Mouse (Mus musculus) kidney, adult 8-10 months (tissue): ENCODE data around the gene Prr36.
A peak's percentile ranks its signal among the peaks of the same experiment; 100 is the strongest.

Source experiments
- DNase-seq, 2 experiments: peaks; one replicate each; pipeline ENCODE4 v3.0.0; 2022

The Prr36 gene

DNA sequence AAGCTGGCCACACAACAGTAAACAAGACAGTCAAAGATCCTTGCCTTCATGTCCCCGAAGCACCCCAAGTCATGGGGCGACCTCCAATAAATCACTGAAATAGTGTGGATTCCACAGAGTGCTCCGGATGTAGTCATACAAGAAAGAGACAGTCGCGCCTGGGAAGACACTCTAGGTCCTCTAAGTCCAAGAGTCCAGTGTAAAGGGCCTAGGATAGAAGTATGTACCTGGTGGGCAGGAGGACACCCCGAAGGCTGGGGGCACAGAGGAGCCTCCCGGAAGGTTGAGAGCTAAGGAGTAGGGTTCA is 23.7 kb downstream of the Prr36 start:
- DNase-seq: no peak

DNA sequence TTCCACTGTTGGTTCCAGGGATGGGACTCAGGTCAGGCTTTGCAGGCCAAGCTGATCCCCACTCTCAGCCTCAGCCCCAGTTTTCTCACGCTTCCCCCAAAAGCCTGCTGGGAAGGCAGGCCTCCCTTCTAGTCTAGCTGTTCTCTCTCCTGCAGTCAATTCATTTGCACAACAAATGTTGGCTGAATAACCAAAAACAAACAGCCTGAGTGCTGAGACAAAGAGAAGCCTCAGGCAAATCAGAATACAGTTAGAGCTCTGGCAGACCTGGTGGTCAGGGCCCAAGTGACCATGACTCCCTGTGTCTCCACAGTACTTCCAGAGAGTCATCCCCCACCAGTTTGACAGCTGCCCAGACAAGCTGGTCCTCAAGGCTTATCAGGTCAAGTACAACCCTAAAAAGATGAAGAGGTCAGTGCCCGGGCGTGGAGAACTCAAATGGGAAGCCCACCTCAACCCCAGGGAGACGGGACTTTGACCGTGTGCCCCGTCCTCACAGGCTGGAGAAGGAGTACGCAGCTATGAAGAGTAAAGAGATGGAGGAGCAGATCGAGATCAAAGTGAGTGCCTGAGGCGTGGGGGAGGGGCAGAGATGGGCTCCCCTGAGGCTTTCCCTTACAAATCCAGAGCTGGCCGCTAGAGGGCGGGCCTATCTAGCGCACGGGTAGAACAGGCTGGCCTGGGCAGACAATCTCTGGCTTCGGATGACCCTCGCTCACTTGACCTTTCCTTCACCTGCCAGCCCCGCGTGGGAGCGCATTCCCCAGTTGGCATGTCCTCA is 24.3 kb downstream of the Prr36 start:
- DNase-seq: peak; percentile 78 to 89

GRCm38 (mm10) chr8:4192305-4192704 is 25.0 kb downstream of the Prr36 start:
- no peak for DNase-seq

- no peak for DNase-seq
These were observed 28.1 kb downstream of the Prr36 start for GRCm38 (mm10) chr8:4189031-4189722.

DNA sequence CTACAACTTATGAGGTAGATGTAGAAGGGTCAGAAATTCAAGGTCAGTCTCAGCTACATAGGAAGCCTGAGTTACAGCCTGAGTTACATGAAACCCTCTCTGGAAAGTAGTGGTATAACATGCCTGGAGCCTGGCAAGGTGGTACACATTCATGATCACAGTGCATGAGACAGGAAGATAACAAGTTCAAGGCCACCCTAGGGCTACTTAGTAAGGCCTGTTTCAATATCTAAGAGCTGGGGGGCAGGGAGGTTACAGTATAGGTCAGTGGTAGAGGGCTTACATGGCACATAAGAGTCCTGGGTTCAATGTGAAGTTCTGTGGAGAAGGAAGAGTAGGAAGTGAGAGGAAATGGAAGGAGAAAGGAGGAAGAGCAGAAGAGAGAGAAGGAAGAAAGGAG is 28.7 kb downstream of the Prr36 start:
- DNase-seq: no peak

DNA sequence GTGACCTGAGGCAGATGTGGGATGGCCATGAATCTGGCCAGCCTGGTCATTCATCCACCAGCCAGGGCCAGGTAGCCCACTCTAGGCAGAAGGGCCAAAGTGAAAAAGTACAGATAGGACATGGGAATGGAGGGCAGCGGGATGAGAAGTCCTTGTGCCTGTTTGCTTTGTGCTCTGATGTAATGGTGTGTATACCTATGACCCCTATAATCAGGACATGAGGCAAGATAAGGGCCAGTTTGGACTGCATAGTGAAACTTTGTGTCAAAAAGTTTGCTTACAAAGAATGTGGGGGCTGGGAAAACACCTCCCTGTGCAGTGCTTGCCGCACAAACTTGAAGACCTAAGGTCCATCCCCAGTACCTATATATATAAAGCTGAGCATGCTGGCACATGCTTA is 31.1 kb downstream of the Prr36 start:
- DNase-seq: no peak

- DNase-seq: no peak
These were observed 33.9 kb downstream of the Prr36 start for GRCm38 (mm10) chr8:4183409-4183808.

DNA sequence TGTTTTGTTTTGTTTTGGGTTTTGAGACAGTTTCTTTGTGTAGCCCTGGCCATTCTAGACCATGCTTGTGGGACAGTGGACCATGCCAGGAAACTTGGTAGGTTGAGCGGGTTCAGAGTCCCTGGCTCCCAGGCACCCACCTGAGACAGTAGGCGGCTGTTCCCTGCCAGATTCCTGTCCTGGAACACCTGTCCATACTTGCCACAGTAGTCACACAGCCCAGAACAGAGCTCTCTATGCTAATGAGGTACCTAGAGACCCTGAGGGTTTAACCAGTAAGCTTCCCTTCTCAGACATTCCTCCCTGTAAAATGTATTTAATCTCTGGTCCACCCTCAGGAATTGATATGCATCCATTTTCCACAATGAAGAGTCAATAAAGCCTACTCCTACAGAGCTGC is 43.2 kb downstream of the Prr36 start:
- no peak for DNase-seq

DNA sequence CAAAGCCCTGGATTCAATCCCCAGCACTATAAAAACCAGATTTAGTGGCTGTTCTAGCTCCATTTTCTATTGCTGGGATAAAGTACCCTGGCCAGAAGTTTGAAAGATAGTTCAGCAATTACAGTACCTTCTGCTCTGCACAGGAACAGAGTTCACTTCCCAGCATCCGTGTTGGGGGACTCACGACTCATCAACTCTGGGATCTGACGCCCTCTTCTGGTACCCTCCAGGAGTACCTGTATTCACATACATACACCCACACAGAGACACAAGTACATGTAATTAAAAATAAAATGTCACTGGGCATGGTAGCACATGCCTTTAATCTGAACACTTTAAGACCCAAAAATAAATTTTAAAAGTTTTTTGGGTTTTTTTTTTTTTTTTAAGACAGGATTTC is 44.8 kb downstream of the Prr36 start:
- no peak for DNase-seq

GRCm38 (mm10) chr8:4167918-4168317 is 49.3 kb downstream of the Prr36 start:
- DNase-seq: no peak

GRCm38 (mm10) chr8:4166881-4167525 is 50.3 kb downstream of the Prr36 start:
- DNase-seq: peak in 1 of 2 experiments; percentile 15

GRCm38 (mm10) chr8:4165852-4166751 is 51.2 kb downstream of the Prr36 start, which contains the start of gene Evi5l:
Gene Evi5l (plus strand): TSS chr8:4166567.
- DNase-seq: peak; percentile 99 to 100

GRCm38 (mm10) chr8:4165176-4165851 is 51.9 kb downstream of the Prr36 start:
- DNase-seq: peak in 1 of 2 experiments; percentile 35

DNA sequence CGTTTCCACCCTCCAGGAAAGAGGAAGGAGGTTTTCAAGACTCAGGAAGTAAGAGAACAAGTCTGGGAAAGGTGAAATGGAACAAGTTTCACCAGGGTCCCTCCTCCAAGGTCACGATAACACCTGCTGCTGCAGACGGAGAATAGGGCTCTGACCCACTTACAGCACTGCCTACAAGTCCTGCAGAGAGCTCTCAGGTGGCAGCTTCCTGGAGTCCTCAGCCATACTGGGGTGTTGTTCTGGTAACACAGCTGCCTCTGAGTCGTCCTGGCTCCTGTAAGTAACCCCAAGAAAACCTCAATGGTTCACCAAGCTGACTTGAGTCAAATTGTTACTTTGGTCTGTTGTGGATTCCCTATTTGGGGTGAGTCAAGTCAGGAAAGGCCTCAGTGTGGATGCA is 54.5 kb downstream of the Prr36 start:
- DNase-seq: no peak
